Mouse (Mus musculus) splenic B cell, adult 2 months (primary cell): ENCODE results near the gene Acsm5.
A peak's percentile ranks its signal among the peaks of the same experiment; 100 is the strongest.

Experiments used
- DNase-seq: peaks from one replicate; pipeline ENCODE4 v3.0.0-alpha.2; 2011; ENCODE audit warnings: low read depth, low spot score
- H3K27me3 ChIP-seq: 2 replicates; pipeline ENCODE4 v1.6.1; 2012; ENCODE audit warnings: mild to moderate bottlenecking, low read length, moderate library complexity, mixed read lengths; ENCODE audit not compliant: control insufficient read depth, poor library complexity, insufficient read depth, severe bottlenecking
- H3K36me3 ChIP-seq: 2 replicates; pipeline ENCODE4 v1.6.1; 2012; ENCODE audit warnings: mild to moderate bottlenecking, low read length, moderate library complexity, mixed read lengths; ENCODE audit not compliant: control insufficient read depth, poor library complexity, insufficient read depth, severe bottlenecking

Gene Acsm5

GRCm38 (mm10) chr7:119519163-119519562 is at the start of gene Acsm5:
Gene Acsm5 (plus strand): TSS chr7:119519463.
- no peak for DNase-seq
- H3K27me3 ChIP-seq: no peaks in the 10 kb centered on the region
- no peaks in the 10 kb centered on the region for H3K36me3 ChIP-seq

- Histone ChIP-seq H3K36me3 (no peaks in the 10 kb centered on the region), H3K27me3 (no peaks in the 10 kb centered on the region)
- DNase-seq: no peak
Observed at GRCm38 (mm10) chr7:119476500-119477389, 42.5 kb upstream of the Acsm5 start.

- no peaks in the 10 kb centered on the region for H3K36me3 ChIP-seq
- no peaks in the 10 kb centered on the region for H3K27me3 ChIP-seq
- no peak for DNase-seq
Observed at GRCm38 (mm10) chr7:119479256-119479655, 40.0 kb upstream of the Acsm5 start, which contains the start of gene Umod. Gene Umod (minus strand): TSS chr7:119479282.

- DNase-seq: no peak
- Histone ChIP-seq H3K27me3 (no peaks in the 10 kb centered on the region), H3K36me3 (no peaks in the 10 kb centered on the region)
Observed at GRCm38 (mm10) chr7:119484154-119484553, 35.1 kb upstream of the Acsm5 start.

GRCm38 (mm10) chr7:119486683-119487082 is 32.6 kb upstream of the Acsm5 start:
- no peak for DNase-seq
- no peaks in the 10 kb centered on the region for H3K27me3 ChIP-seq

GRCm38 (mm10) chr7:119490041-119490780 is 29.1 kb upstream of the Acsm5 start:
- Histone ChIP-seq H3K27me3 (no peaks in the 10 kb centered on the region), H3K36me3 (no peaks in the 10 kb centered on the region)
- DNase-seq: no peak

More at GRCm38 (mm10) chr7:119486683-119487082, 32.6 kb upstream of the Acsm5 start:
- H3K36me3 ChIP-seq: no peaks in the 10 kb centered on the region

GRCm38 (mm10) chr7:119511143-119511542 is 8.1 kb upstream of the Acsm5 start:
- DNase-seq: no peak
- Histone ChIP-seq H3K36me3 (no peaks in the 10 kb centered on the region), H3K27me3 (no peaks in the 10 kb centered on the region)

GRCm38 (mm10) chr7:119513056-119513455 is 6.2 kb upstream of the Acsm5 start:
- peak; percentile 3 for DNase-seq
- no peaks in the 10 kb centered on the region for H3K36me3 ChIP-seq

GRCm38 (mm10) chr7:119515492-119516271 is 3.6 kb upstream of the Acsm5 start:
- DNase-seq: peak; percentile 35
- Histone ChIP-seq H3K36me3 (no peaks in the 10 kb centered on the region), H3K27me3 (no peaks in the 10 kb centered on the region)

More at GRCm38 (mm10) chr7:119513056-119513455, 6.2 kb upstream of the Acsm5 start:
- H3K27me3 ChIP-seq: no peaks in the 10 kb centered on the region

GRCm38 (mm10) chr7:119516272-119516558 is 3.0 kb upstream of the Acsm5 start:
- no peaks in the 10 kb centered on the region for H3K27me3 ChIP-seq
- no peak for DNase-seq
- H3K36me3 ChIP-seq: no peaks in the 10 kb centered on the region

GRCm38 (mm10) chr7:119519654-119520053 is 391 bp downstream of the Acsm5 start:
- Histone ChIP-seq H3K27me3 (no peaks in the 10 kb centered on the region), H3K36me3 (no peaks in the 10 kb centered on the region)
- DNase-seq: peak; percentile 8

- H3K36me3 ChIP-seq: no peaks in the 10 kb centered on the region
- DNase-seq: no peak
- no peaks in the 10 kb centered on the region for H3K27me3 ChIP-seq
Observed at GRCm38 (mm10) chr7:119521816-119522215, 2.6 kb downstream of the Acsm5 start.

- no peaks in the 10 kb centered on the region for H3K27me3 ChIP-seq
- DNase-seq: no peak
- no peaks in the 10 kb centered on the region for H3K36me3 ChIP-seq
Observed at GRCm38 (mm10) chr7:119522385-119522784, 3.1 kb downstream of the Acsm5 start.

GRCm38 (mm10) chr7:119523389-119523788 is 4.1 kb downstream of the Acsm5 start, which contains the start of gene Pdilt:
Gene Pdilt (minus strand): TSS chr7:119523489.
- DNase-seq: no peak
- no peaks in the 10 kb centered on the region for H3K27me3 ChIP-seq
- no peaks in the 10 kb centered on the region for H3K36me3 ChIP-seq
